Mouse (Mus musculus) liver, adult 2 months (tissue): Measurements from ENCODE around the gene D030056L22Rik. TPM values are rescaled to one million over a fixed set of nuclear protein-coding genes. Genes with fewer than 3 reads are reported as not detected.
"Not testable (repeated sequence)": the region's sequence is repeated elsewhere in the genome, so short reads cannot be mapped to it uniquely, and the experiment has no call there.

Source experiments
- DNase-seq: peaks from one replicate; pipeline ENCODE4 v3.0.0-alpha.2; 2011; ENCODE audit warnings: low read depth, low spot score; ENCODE audit errors: extremely low read depth
- H3K27ac ChIP-seq: fragments of 200-500 bp; replicated peaks from 2 replicates; pipeline ENCODE4 v1.5.1; 2012; ENCODE audit warnings: low read depth, mild to moderate bottlenecking, control low read depth, inconsistent platforms, low read length; ENCODE audit not compliant: insufficient read depth
- H3K27me3 ChIP-seq: fragments of 200-500 bp; 2 replicates; pipeline ENCODE4 v1.6.1; 2012; ENCODE audit warnings: mild to moderate bottlenecking, moderate library complexity, low read length, inconsistent platforms; ENCODE audit not compliant: control insufficient read depth, insufficient read depth
- H3K36me3 ChIP-seq: fragments of 200-500 bp; 2 replicates; pipeline ENCODE4 v1.6.1; 2012; ENCODE audit warnings: low read length, inconsistent platforms; ENCODE audit not compliant: control insufficient read depth, insufficient read depth
- H3K4me1 ChIP-seq: fragments of 200-500 bp; 2 replicates; pipeline ENCODE4 v1.6.1; 2011; ENCODE audit warnings: low read length; ENCODE audit not compliant: control insufficient read depth, insufficient read depth
- H3K4me3 ChIP-seq: fragments of 200-500 bp; 2 replicates; pipeline ENCODE4 v1.5.1; 2011; ENCODE audit warnings: low read depth, mild to moderate bottlenecking, control low read depth, low read length, moderate library complexity; ENCODE audit not compliant: insufficient read depth
- H3K79me2 ChIP-seq: fragments of 200-500 bp; 2 replicates; pipeline ENCODE4 v1.6.1; 2012; ENCODE audit warnings: inconsistent platforms, mild to moderate bottlenecking, low read length, moderate library complexity; ENCODE audit not compliant: control insufficient read depth, insufficient read depth
- H3K9ac ChIP-seq: fragments of 200-500 bp; 2 replicates; pipeline ENCODE4 v1.6.1; 2012; ENCODE audit warnings: low read depth, mild to moderate bottlenecking, control low read depth, inconsistent platforms, low read length
- CTCF ChIP-seq: fragments of 200-500 bp; IDR thresholded peaks from 2 replicates; pipeline ENCODE4 v1.5.1; 2011; ENCODE audit warnings: low read depth, low read length, control low read depth
- POLR2A ChIP-seq: fragments of 200-500 bp; IDR thresholded peaks from 2 replicates; pipeline ENCODE4 v1.6.1; 2011; ENCODE audit warnings: low read length, control low read depth; ENCODE audit not compliant: insufficient read depth; ENCODE audit errors: extremely low read depth
- WGBS: fragments of 180-500 bp; shearing (Covaris S2); methylation state at CpG from one replicate; pipeline ENCODE4 v1.1.7; 2018; 5-methylcytosine and 5-hydroxymethylcytosine counted together
- polyA plus RNA-seq: library from polyadenylated mRNA; depleted of rRNA; stranded (reverse); fragments of >200 nt; gene quantifications from 2 replicates; pipeline ENCODE4 v1.2.3, GENCODE M21; 2012
- total RNA-seq: library from RNA; depleted of rRNA; stranded (reverse); fragments of >200 nt; gene quantifications from 2 replicates; pipeline ENCODE4 v1.2.3, GENCODE M21; 2014

D030056L22Rik gene
- total and polyA plus RNA-seq, 2 experiments = 5.7 to 7.1 TPM

GRCm38 (mm10) chr19:18695116-18695515, 17.9 kb upstream of the D030056L22Rik start:
- 98% methylated on average over 3 of the region's 3 CpGs for WGBS
- H3K4me3 ChIP-seq = no peak overlapping the region
- H3K27ac ChIP-seq = no peak overlapping the region
- no peak overlapping the region for H3K9ac ChIP-seq
- no peaks in the 10 kb centered on the region for H3K27me3 ChIP-seq
- DNase-seq = no peak
- no peaks in the 10 kb centered on the region for H3K4me1 ChIP-seq
- peaks cover 9% of the 10 kb centered on the region for H3K36me3 ChIP-seq
- TF ChIP-seq POLR2A = no peak
- TF ChIP-seq CTCF = no peak
- no peaks in the 10 kb centered on the region for H3K79me2 ChIP-seq

GRCm38 (mm10) chr19:18695552-18695951, 17.4 kb upstream of the D030056L22Rik start:
- Histone ChIP-seq H3K4me1 (no peaks in the 10 kb centered on the region), H3K27ac (no peak overlapping the region), H3K79me2 (no peaks in the 10 kb centered on the region), H3K9ac (no peak overlapping the region), H3K36me3 (peaks cover 9% of the 10 kb centered on the region), H3K4me3 (no peak overlapping the region), H3K27me3 (no peaks in the 10 kb centered on the region)
- WGBS = 96% methylated on average over 1 of the region's 1 CpGs
- TF ChIP-seq POLR2A (no peak), CTCF (no peak)
- no peak for DNase-seq

- 0 out of 2 replicates have a peak, but pooled peaks cover under 1% of the 10 kb centered on the region for H3K79me2 ChIP-seq
- H3K9ac ChIP-seq = no peak overlapping the region
- DNase-seq = no peak
- H3K4me3 ChIP-seq = no peak overlapping the region
- H3K27me3 ChIP-seq = no peaks in the 10 kb centered on the region
- H3K27ac ChIP-seq = no peak overlapping the region
- no peaks in the 10 kb centered on the region for H3K4me1 ChIP-seq
- H3K36me3 ChIP-seq = no peaks in the 10 kb centered on the region; the same call in 1 of the 2 replicates
- TF ChIP-seq CTCF = no peak
- TF ChIP-seq POLR2A = no peak
Measured at GRCm38 (mm10) chr19:18708101-18708500, 4.9 kb upstream of the D030056L22Rik start.

- TF ChIP-seq POLR2A (no peak), CTCF (no peak)
- no peak overlapping the region for H3K9ac ChIP-seq
- no peaks in the 10 kb centered on the region for H3K4me1 ChIP-seq
- 93% methylated on average over 6 of the region's 6 CpGs for WGBS
- peaks cover 6% of the 10 kb centered on the region; the same call in 1 of the 2 replicates for H3K79me2 ChIP-seq
- no peak overlapping the region for H3K27ac ChIP-seq
- H3K27me3 ChIP-seq = no peaks in the 10 kb centered on the region
- no peak for DNase-seq
- no peak overlapping the region for H3K4me3 ChIP-seq
- H3K36me3 ChIP-seq = no peaks in the 10 kb centered on the region
Measured at GRCm38 (mm10) chr19:18710903-18711302, 2.1 kb upstream of the D030056L22Rik start.

DNA sequence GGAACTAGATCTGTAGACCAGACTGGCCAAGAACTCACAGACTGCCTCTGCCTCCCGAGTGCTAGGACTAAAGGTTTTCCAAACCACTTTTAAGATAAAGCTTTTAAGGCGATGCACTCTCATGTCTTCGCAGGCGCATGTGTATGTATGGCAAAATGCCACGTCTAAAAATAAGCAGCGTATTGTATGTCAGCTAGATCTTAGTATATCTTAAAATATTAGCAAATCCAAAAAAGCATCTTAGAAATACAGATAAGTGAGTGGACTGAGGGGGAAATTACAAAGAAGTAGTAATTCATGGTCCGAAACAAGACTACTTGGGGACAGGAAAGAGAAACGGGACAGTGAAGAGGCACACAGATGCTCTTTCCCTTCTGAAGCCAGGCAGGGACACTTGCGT, 1.4 kb upstream of the D030056L22Rik start:
- 89% methylated on average over 9 of the region's 9 CpGs for WGBS
- no peak overlapping the region for H3K4me3 ChIP-seq
- TF ChIP-seq POLR2A = no peak
- no peak for TF ChIP-seq CTCF
- no peaks in the 10 kb centered on the region for H3K36me3 ChIP-seq
- no peak for DNase-seq
- no peaks in the 10 kb centered on the region for H3K27me3 ChIP-seq
- no peak overlapping the region for H3K9ac ChIP-seq
- H3K4me1 ChIP-seq = no peaks in the 10 kb centered on the region
- H3K27ac ChIP-seq = no peak overlapping the region
- peaks cover 6% of the 10 kb centered on the region; the same call in 1 of the 2 replicates for H3K79me2 ChIP-seq

DNA sequence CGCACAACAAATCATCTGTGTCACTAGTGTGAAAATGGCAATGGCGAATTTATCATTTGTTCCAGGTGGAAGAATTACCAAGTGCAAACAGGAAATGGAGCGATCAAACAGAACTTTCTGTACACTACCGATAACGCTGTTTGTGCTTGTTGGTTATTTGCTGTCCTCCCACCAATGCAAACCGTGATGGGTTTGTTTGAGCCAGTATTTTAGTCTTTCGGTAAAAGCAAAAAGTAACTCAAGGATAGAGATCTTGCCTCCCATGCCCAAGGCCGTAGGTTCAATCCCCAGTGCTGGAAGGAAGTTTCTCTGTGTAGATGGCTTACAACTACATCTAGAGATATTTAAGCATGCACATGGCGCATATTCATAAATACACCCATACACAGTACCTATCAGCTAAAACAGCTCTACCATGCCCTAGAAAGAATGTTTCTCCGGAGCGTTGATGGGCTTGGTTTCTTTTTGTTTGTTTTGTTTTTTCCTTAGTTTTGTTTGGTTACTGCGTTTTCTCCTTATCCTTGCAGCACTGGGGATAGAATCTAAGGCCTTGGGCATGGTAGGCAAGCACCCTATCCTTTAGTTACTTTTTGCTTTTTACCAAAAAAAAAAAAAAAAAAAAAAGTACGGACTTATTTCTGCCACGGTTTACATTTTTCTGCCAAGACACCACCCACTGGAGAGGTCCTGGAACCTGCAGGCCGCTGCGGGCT, 684 bp upstream of the D030056L22Rik start:
- peaks cover 6% of the 10 kb centered on the region; the same call in 1 of the 2 replicates for H3K79me2 ChIP-seq
- H3K27me3 ChIP-seq = no peaks in the 10 kb centered on the region
- no peak for DNase-seq
- TF ChIP-seq CTCF = no peak
- TF ChIP-seq POLR2A = no peak
- H3K27ac ChIP-seq = peak overlapping the region; percentile 92
- peak overlapping the region; percentile 83 for H3K4me3 ChIP-seq
- no peaks in the 10 kb centered on the region for H3K36me3 ChIP-seq
- H3K4me1 ChIP-seq = no peaks in the 10 kb centered on the region
- H3K9ac ChIP-seq = peak overlapping the region; percentile 81
- 26% methylated on average over 16 of the region's 16 CpGs for WGBS

GRCm38 (mm10) chr19:18713357-18713756, 364 bp downstream of the D030056L22Rik start:
- WGBS = under 1% methylated on average over 44 of the region's 46 CpGs
- not testable (repeated sequence) for H3K36me3 ChIP-seq, H3K27me3 ChIP-seq, H3K79me2 ChIP-seq, H3K4me1 ChIP-seq, H3K27ac ChIP-seq, DNase-seq
- H3K4me3 ChIP-seq = peak overlapping the region; percentile 83
- H3K9ac ChIP-seq = peak overlapping the region; percentile 86
